Mouse (Mus musculus): ENCODE results near the gene Trp53bp1. TPM values are rescaled to one million over a fixed set of nuclear protein-coding genes. Genes with fewer than 3 reads are reported as not detected.

Gene Trp53bp1
- polyA plus RNA-seq, 2 experiments from 2014 or later: 22.9 to 30.2 TPM

GRCm38 (mm10) chr2:121244099-121244498 lies 27.1 kb downstream of the Trp53bp1 start:
- no peak for ATAC-seq

GRCm38 (mm10) chr2:121239426-121239825 lies 31.8 kb downstream of the Trp53bp1 start:
- no peak for ATAC-seq

GRCm38 (mm10) chr2:121235460-121236072 lies 35.6 kb downstream of the Trp53bp1 start:
- ATAC-seq: no peak

- ATAC-seq: no peak
These were observed 43.1 kb downstream of the Trp53bp1 start for GRCm38 (mm10) chr2:121228135-121228534.

- ATAC-seq: no peak
These were observed 48.2 kb downstream of the Trp53bp1 start for GRCm38 (mm10) chr2:121223010-121223409.

- no peak for ATAC-seq
These were observed 51.2 kb downstream of the Trp53bp1 start for GRCm38 (mm10) chr2:121219994-121220393.

GRCm38 (mm10) chr2:121219177-121219576 lies 52.0 kb downstream of the Trp53bp1 start:
- no peak for ATAC-seq

GRCm38 (mm10) chr2:121214491-121214890 lies 56.7 kb downstream of the Trp53bp1 start:
- ATAC-seq: no peak

GRCm38 (mm10) chr2:121206541-121206940 lies 64.7 kb downstream of the Trp53bp1 start:
- ATAC-seq: no peak

- no peak for ATAC-seq
These were observed 66.9 kb downstream of the Trp53bp1 start for GRCm38 (mm10) chr2:121204276-121204675.

- ATAC-seq: no peak
These were observed 75.7 kb downstream of the Trp53bp1 start for GRCm38 (mm10) chr2:121195466-121195865.

GRCm38 (mm10) chr2:121188530-121188929 lies 82.7 kb downstream of the Trp53bp1 start:
- ATAC-seq: no peak

GRCm38 (mm10) chr2:121184142-121184541 lies 87.1 kb downstream of the Trp53bp1 start:
- ATAC-seq: no peak

GRCm38 (mm10) chr2:121183431-121183830 lies 87.8 kb downstream of the Trp53bp1 start:
- no peak for ATAC-seq

- no peak for ATAC-seq
These were observed 92.3 kb downstream of the Trp53bp1 start for GRCm38 (mm10) chr2:121178828-121179479.

GRCm38 (mm10) chr2:121170980-121171742 lies 100.0 kb downstream of the Trp53bp1 start, which contains the start of gene Zscan29:
Gene Zscan29, minus strand, starts transcription at chr2:121171125.
- peak; percentile 85 for ATAC-seq

- peak; percentile 19 for ATAC-seq
These were observed 100.7 kb downstream of the Trp53bp1 start, which contains the start of gene Tubgcp4 for GRCm38 (mm10) chr2:121170481-121170971. Gene Tubgcp4, plus strand, starts transcription at chr2:121170654.

GRCm38 (mm10) chr2:121169902-121170301 lies 101.3 kb downstream of the Trp53bp1 start:
- ATAC-seq: no peak

GRCm38 (mm10) chr2:121169173-121169572 lies 102.0 kb downstream of the Trp53bp1 start:
- no peak for ATAC-seq

GRCm38 (mm10) chr2:121153100-121153499 lies 118.1 kb downstream of the Trp53bp1 start:
- ATAC-seq: no peak

GRCm38 (mm10) chr2:121149679-121150078 lies 121.5 kb downstream of the Trp53bp1 start:
- no peak for ATAC-seq

Measured in activated CD4-positive, CD25-positive, alpha-beta regulatory T cell, adult 4 months (primary cell).